Mouse (Mus musculus): Measurements from ENCODE around the gene B3gnt8. TPM values are rescaled to one million over a fixed set of nuclear protein-coding genes. Genes with fewer than 3 reads are reported as not detected.

B3gnt8 gene
- polyA plus RNA-seq, 1 experiment from 2014 or later = 0.87 TPM

DNA sequence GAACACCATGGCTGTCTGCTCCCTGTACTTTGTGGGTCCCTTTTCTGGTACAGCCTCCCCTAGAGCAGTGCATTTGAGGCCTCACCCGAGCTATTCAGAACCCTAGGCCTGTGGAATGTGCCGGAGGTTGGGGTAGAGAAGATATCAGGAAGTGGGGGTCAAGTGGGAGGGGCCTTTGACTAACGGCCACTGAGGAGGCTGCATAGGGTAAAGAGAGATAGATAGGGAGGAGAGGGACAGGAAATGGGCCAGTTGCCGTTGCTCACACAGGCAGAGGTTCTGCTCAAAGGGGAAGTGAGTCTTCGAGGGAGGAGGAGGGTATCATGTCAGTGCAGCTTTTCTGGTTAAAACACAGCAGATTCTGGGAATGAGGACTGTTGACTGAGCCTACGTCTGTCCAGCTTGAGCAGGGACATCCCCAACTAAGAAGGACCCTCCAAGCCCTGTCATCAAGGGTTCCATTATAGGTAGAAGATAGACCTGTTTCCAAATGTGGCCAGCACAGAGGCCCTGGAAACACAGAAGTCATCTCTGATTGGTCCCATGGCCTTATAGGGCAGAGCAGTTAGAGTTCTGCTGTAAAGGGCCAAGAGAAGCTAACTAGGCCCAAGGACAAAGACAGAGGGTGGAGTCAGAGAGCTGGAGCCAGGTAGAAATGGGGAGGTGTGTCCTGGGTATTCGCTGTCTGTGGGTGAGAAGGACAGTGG is 57.2 kb downstream of the B3gnt8 start:
- H3K27ac ChIP-seq (replicated peaks; ENCODE audit: low read depth, low read length) = no peak overlapping the region
- H3K4me2 ChIP-seq (ENCODE audit: low read depth, severe bottlenecking) = no peak overlapping the region
- no peak overlapping the region for H3K9ac ChIP-seq (ENCODE audit: low read length)
- ATAC-seq (ENCODE audit: insufficient number of reproducible peaks, low FRiP score, low TSS enrichment, low read depth) (no peak), DNase-seq (ENCODE audit: low spot score) (no peak)
- WGBS = 65% methylated on average over 7 of the region's 7 CpGs
- H3K4me1 ChIP-seq (ENCODE audit: control insufficient read depth, insufficient read depth, low read length) = peaks cover 7% of the 10 kb centered on the region; the same call in 1 of the 2 replicates
- H3K27me3 ChIP-seq (ENCODE audit: control insufficient read depth, insufficient read depth, low read length) = peaks cover 28% of the 10 kb centered on the region
- no peaks in the 10 kb centered on the region for H3K36me3 ChIP-seq (ENCODE audit: control insufficient read depth, insufficient read depth, low read length)
- H3K9me3 ChIP-seq (ENCODE audit: control insufficient read depth, low read length) = no peaks in the 10 kb centered on the region
- no peak overlapping the region for H3K4me3 ChIP-seq (ENCODE audit: low read depth, low read length)

DNA sequence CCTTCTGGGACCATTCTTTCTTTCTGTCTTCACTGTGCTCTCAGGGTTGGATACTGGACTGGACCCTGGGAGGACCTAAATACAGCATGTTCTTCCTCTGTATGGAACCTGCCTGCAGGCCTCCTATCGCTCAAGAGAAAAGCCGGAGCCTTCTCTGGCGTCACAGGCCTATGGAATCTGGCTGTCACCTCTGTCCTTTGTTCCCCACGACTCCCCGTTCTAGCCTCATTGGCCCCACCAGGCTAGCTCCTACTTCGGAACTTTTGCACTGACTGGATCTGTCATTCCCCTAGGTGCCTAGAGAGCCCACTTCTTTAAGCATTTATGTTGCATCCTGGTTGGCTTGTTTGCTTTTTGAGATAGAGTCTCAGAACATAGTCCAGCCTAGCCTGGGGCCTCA is 58.2 kb downstream of the B3gnt8 start:
- H3K4me1 ChIP-seq (ENCODE audit: control insufficient read depth, insufficient read depth, low read length) = peaks cover 13% of the 10 kb centered on the region; the same call in 1 of the 2 replicates
- H3K9me3 ChIP-seq (ENCODE audit: control insufficient read depth, low read length) = no peaks in the 10 kb centered on the region
- H3K4me3 ChIP-seq (ENCODE audit: low read depth, low read length) = no peak overlapping the region
- no peak overlapping the region for H3K4me2 ChIP-seq (ENCODE audit: low read depth, severe bottlenecking)
- DNase-seq (ENCODE audit: low spot score) (no peak), ATAC-seq (ENCODE audit: insufficient number of reproducible peaks, low FRiP score, low TSS enrichment, low read depth) (no peak)
- no peak overlapping the region for H3K9ac ChIP-seq (ENCODE audit: low read length)
- H3K27ac ChIP-seq (replicated peaks; ENCODE audit: low read depth, low read length) = no peak overlapping the region
- peaks cover 38% of the 10 kb centered on the region for H3K27me3 ChIP-seq (ENCODE audit: control insufficient read depth, insufficient read depth, low read length)
- 91% methylated on average over 6 of the region's 6 CpGs for whole genome bisulfite sequencing
- no peaks in the 10 kb centered on the region for H3K36me3 ChIP-seq (ENCODE audit: control insufficient read depth, insufficient read depth, low read length)

Other genes starting within 250 kb of the B3gnt8 start
- 4.2 and 4.5 TPM in 2 replicates for gene Lipe, start 227.9 kb upstream of the B3gnt8 start, polyA plus RNA-seq (2014; fragmentation: Nextera tagmentation; extraction: Ambion mirVana)
- 0.33 and 0.44 TPM in 2 replicates for gene Cxcl17, start 213.8 kb upstream of the B3gnt8 start, polyA plus RNA-seq (2014; fragmentation: Nextera tagmentation; extraction: Ambion mirVana)
- 0.85 and 1.4 TPM in 2 replicates for gene Ceacam1, start 149.1 kb upstream of the B3gnt8 start, polyA plus RNA-seq (2014; fragmentation: Nextera tagmentation; extraction: Ambion mirVana)
- 0.11 TPM in 1 of 2 replicates, not detected in the other for gene Ceacam2, start 86.8 kb upstream of the B3gnt8 start, polyA plus RNA-seq (2014; fragmentation: Nextera tagmentation; extraction: Ambion mirVana)
- gene Erich4, start 10.8 kb upstream of the B3gnt8 start, polyA plus RNA-seq (2014; fragmentation: Nextera tagmentation; extraction: Ambion mirVana) = not detected in 2 replicates
- gene Dmac2, start 7.2 kb upstream of the B3gnt8 start, polyA plus RNA-seq (2014; fragmentation: Nextera tagmentation; extraction: Ambion mirVana) = 35.8 and 36.9 TPM in 2 replicates
- 49.3 and 54.7 TPM in 2 replicates for gene Bckdha, start 32.3 kb downstream of the B3gnt8 start, polyA plus RNA-seq (2014; fragmentation: Nextera tagmentation; extraction: Ambion mirVana)
- 70.0 and 73.8 TPM in 2 replicates for gene Exosc5, start 32.5 kb downstream of the B3gnt8 start, polyA plus RNA-seq (2014; fragmentation: Nextera tagmentation; extraction: Ambion mirVana)
- gene Tmem91, start 48.5 kb downstream of the B3gnt8 start, polyA plus RNA-seq (2014; fragmentation: Nextera tagmentation; extraction: Ambion mirVana) = 1.7 and 2.2 TPM in 2 replicates
- 30.7 and 31.7 TPM in 2 replicates for gene B9d2, start 54.1 kb downstream of the B3gnt8 start, polyA plus RNA-seq (2014; fragmentation: Nextera tagmentation; extraction: Ambion mirVana)
- 1.6 and 1.9 TPM in 2 replicates for gene Tgfb1, start 60.3 kb downstream of the B3gnt8 start, polyA plus RNA-seq (2014; fragmentation: Nextera tagmentation; extraction: Ambion mirVana)
- 33.1 and 35.3 TPM in 2 replicates for gene Ccdc97, start 92.4 kb downstream of the B3gnt8 start, polyA plus RNA-seq (2014; fragmentation: Nextera tagmentation; extraction: Ambion mirVana)
- gene Hnrnpul1, start 128.1 kb downstream of the B3gnt8 start, polyA plus RNA-seq (2014; fragmentation: Nextera tagmentation; extraction: Ambion mirVana) = 82.9 and 87.8 TPM in 2 replicates
- gene Axl, start 162.1 kb downstream of the B3gnt8 start, polyA plus RNA-seq (2014; fragmentation: Nextera tagmentation; extraction: Ambion mirVana) = 32.1 and 32.5 TPM in 2 replicates
- 1.6 and 1.9 TPM in 2 replicates for gene Cyp2s1, start 190.3 kb downstream of the B3gnt8 start, polyA plus RNA-seq (2014; fragmentation: Nextera tagmentation; extraction: Ambion mirVana)

Measured in limb, embryonic 11.5 days (tissue).